Mouse (Mus musculus): ENCODE data around the gene Trpm8.

The Trpm8 gene

GRCm38 (mm10) chr1:88301121-88302014 lies 23.9 kb downstream of the Trpm8 start:
- in situ Hi-C loops (cut with MboI) = no loop called here

- in situ Hi-C loops (cut with MboI) = no loop called here
Observed at GRCm38 (mm10) chr1:88302057-88302740, 24.7 kb downstream of the Trpm8 start.

- in situ Hi-C loops (cut with MboI) = no loop called here
Observed at GRCm38 (mm10) chr1:88303762-88304161, 26.3 kb downstream of the Trpm8 start.

GRCm38 (mm10) chr1:88304261-88304985 lies 27.0 kb downstream of the Trpm8 start:
- in situ Hi-C loops (cut with MboI) = no loop called here

GRCm38 (mm10) chr1:88305018-88305795 lies 27.7 kb downstream of the Trpm8 start:
- in situ Hi-C loops (cut with MboI) = no loop called here

- in situ Hi-C loops (cut with MboI) = no loop called here
Observed at GRCm38 (mm10) chr1:88306543-88306942, 29.1 kb downstream of the Trpm8 start.

GRCm38 (mm10) chr1:88307180-88307579 lies 29.7 kb downstream of the Trpm8 start:
- in situ Hi-C loops (cut with MboI) = no loop called here

GRCm38 (mm10) chr1:88309020-88309419 lies 31.6 kb downstream of the Trpm8 start:
- in situ Hi-C loops (cut with MboI) = no loop called here

- in situ Hi-C loops (cut with MboI) = no loop called here
Observed at GRCm38 (mm10) chr1:88309905-88310304, 32.4 kb downstream of the Trpm8 start.

GRCm38 (mm10) chr1:88310349-88310748 lies 32.9 kb downstream of the Trpm8 start:
- in situ Hi-C loops (cut with MboI) = no loop called here

- in situ Hi-C loops (cut with MboI) = no loop called here
Observed at GRCm38 (mm10) chr1:88317279-88317678, 39.8 kb downstream of the Trpm8 start.

GRCm38 (mm10) chr1:88318531-88319060 lies 41.1 kb downstream of the Trpm8 start:
- in situ Hi-C loops (cut with MboI) = no loop called here

GRCm38 (mm10) chr1:88320821-88321395 lies 43.4 kb downstream of the Trpm8 start:
- in situ Hi-C loops (cut with MboI) = no loop called here

GRCm38 (mm10) chr1:88322146-88322545 lies 44.7 kb downstream of the Trpm8 start:
- in situ Hi-C loops (cut with MboI) = no loop called here

GRCm38 (mm10) chr1:88323101-88323500 lies 45.6 kb downstream of the Trpm8 start:
- in situ Hi-C loops (cut with MboI) = no loop called here

- in situ Hi-C loops (cut with MboI) = no loop called here
Observed at GRCm38 (mm10) chr1:88339481-88339880, 62.0 kb downstream of the Trpm8 start.

- in situ Hi-C loops (cut with MboI) = no loop called here
Observed at GRCm38 (mm10) chr1:88342615-88343014, 65.2 kb downstream of the Trpm8 start.

GRCm38 (mm10) chr1:88345580-88345979 lies 68.1 kb downstream of the Trpm8 start:
- in situ Hi-C loops (cut with MboI) = no loop called here

- in situ Hi-C loops (cut with MboI) = no loop called here
Observed at GRCm38 (mm10) chr1:88348496-88349005, 71.1 kb downstream of the Trpm8 start.

GRCm38 (mm10) chr1:88350761-88351160 lies 73.3 kb downstream of the Trpm8 start:
- in situ Hi-C loops (cut with MboI) = no loop called here

GRCm38 (mm10) chr1:88355025-88355424 lies 77.6 kb downstream of the Trpm8 start:
- in situ Hi-C loops (cut with MboI) = no loop called here
